Mouse (Mus musculus) midbrain, embryonic 10.5 days (tissue): ENCODE data around the gene Cul4b. TPM values are rescaled to one million over a fixed set of nuclear protein-coding genes. Genes with fewer than 3 reads are reported as not detected.
"Not testable (repeated sequence)": the region's sequence is repeated elsewhere in the genome, so short reads cannot be mapped to it uniquely, and the experiment has no call there.

Source experiments
- DNase-seq: peaks from one replicate; pipeline ENCODE4 v3.0.0-alpha.2; 2017; ENCODE audit warnings: low spot score
- H3K27ac ChIP-seq: fragments of 300-500 bp; sonication (generic); replicated peaks from 2 replicates; pipeline ENCODE4 v1.5.1; 2016; ENCODE audit warnings: mild to moderate bottlenecking
- H3K27me3 ChIP-seq: fragments of 300-500 bp; sonication (generic); 2 replicates; pipeline ENCODE4 v1.6.1; 2016; ENCODE audit warnings: low read depth, mild to moderate bottlenecking; ENCODE audit not compliant: poor library complexity, severe bottlenecking
- H3K36me3 ChIP-seq: fragments of 300-500 bp; sonication (generic); 2 replicates; pipeline ENCODE4 v1.6.1; 2016; ENCODE audit warnings: mild to moderate bottlenecking, moderate library complexity
- H3K4me1 ChIP-seq: fragments of 300-500 bp; sonication (generic); 2 replicates; pipeline ENCODE4 v1.6.1; 2016
- H3K4me3 ChIP-seq: fragments of 300-500 bp; sonication (generic); 2 replicates; pipeline ENCODE4 v1.5.1; 2016; ENCODE audit warnings: mild to moderate bottlenecking, moderate library complexity
- H3K9me3 ChIP-seq: fragments of 300-500 bp; sonication (generic); replicated peaks from 2 replicates; pipeline ENCODE4 v1.6.1; 2016; ENCODE audit warnings: mild to moderate bottlenecking
- WGBS: fragments of 180-500 bp; shearing (Covaris S2); methylation state at CpG from one replicate; pipeline ENCODE4 v1.1.7; 2016; 5-methylcytosine and 5-hydroxymethylcytosine counted together
- polyA plus RNA-seq: library from polyadenylated mRNA; unstranded; fragments of >200 nt; fragmentation: Nextera tagmentation; extraction: Ambion mirVana; gene quantifications from 2 replicates; pipeline ENCODE4 v1.2.1, GENCODE M21; 2016

Gene Cul4b
- polyA plus RNA-seq, 1 experiment from 2014 or later, result 37.7 TPM

- Histone ChIP-seq H3K27me3 (no peaks in the 10 kb centered on the region), H3K9me3 (no peaks in the 10 kb centered on the region), H3K27ac (no peak overlapping the region), H3K4me3 (no peak overlapping the region), H3K4me1 (no peaks in the 10 kb centered on the region), H3K36me3 (peaks cover 22% of the 10 kb centered on the region)
- no peak for DNase-seq
Measured at GRCm38 (mm10) chrX:38553255-38553654, 22.7 kb downstream of the Cul4b start.

DNA sequence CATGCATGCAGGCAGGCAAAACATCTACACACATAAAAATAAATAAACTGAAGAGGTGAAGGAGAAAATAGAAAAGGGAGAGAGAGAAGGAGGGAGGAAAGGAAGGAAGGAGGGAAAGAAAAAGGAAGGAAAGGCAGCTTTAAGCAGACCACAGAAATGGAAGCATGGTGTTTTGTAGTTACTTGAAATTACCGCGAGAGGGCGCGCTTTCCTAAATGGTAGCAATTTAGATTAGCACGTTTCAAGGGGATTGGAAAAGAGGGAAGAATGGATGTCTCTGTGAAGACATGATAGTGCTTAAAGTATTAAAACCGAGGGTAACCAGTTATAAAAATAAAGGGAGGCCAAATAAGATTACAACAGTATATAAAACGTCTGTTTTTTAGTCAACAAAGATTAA, 61.4 kb downstream of the Cul4b start:
- DNase-seq, result no peak
- no peaks in the 10 kb centered on the region for H3K27me3 ChIP-seq
- no peaks in the 10 kb centered on the region for H3K36me3 ChIP-seq
- 1% methylated on average over 7 of the region's 7 CpGs for WGBS
- no peak overlapping the region for H3K27ac ChIP-seq
- H3K9me3 ChIP-seq, result no peaks in the 10 kb centered on the region
- H3K4me3 ChIP-seq, result no peak overlapping the region
- no peaks in the 10 kb centered on the region for H3K4me1 ChIP-seq

GRCm38 (mm10) chrX:38504846-38505245, 71.2 kb downstream of the Cul4b start:
- no peak overlapping the region for H3K27ac ChIP-seq
- H3K4me1 ChIP-seq, result no peaks in the 10 kb centered on the region
- H3K27me3 ChIP-seq, result no peaks in the 10 kb centered on the region
- no peak for DNase-seq
- 91% methylated on average over 14 of the region's 14 CpGs for WGBS
- no peaks in the 10 kb centered on the region; the same call in 1 of the 2 replicates for H3K9me3 ChIP-seq
- H3K36me3 ChIP-seq, result no peaks in the 10 kb centered on the region
- no peak overlapping the region for H3K4me3 ChIP-seq

- not testable (repeated sequence) for H3K36me3 ChIP-seq, DNase-seq, H3K9me3 ChIP-seq, H3K4me1 ChIP-seq, H3K27me3 ChIP-seq, H3K4me3 ChIP-seq, H3K27ac ChIP-seq
- 72% methylated on average over 5 of the region's 5 CpGs for WGBS
Measured at GRCm38 (mm10) chrX:38502182-38502581, 73.8 kb downstream of the Cul4b start.

DNA sequence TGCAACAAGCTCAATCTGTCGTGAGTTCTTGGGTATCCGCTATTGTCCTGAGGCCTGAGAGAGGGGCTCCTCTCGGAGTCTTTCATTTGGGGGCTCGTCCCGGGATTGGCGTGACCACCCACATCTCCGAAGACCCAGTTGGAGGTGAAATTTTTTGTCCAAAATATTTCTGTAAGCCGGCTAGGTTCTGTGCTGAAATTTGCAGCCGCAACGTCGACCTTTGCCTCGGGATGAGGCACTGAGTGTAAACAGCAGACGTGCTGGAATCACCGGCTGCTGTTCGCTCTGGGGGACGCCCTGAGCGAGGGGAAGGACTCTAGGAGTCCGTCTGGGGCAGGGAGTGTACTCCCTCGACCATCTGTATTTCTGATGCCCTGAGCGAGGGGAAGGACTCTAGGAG, 90.5 kb downstream of the Cul4b start:
- H3K27ac ChIP-seq, H3K36me3 ChIP-seq, H3K9me3 ChIP-seq, DNase-seq, H3K4me1 ChIP-seq, H3K27me3 ChIP-seq: not testable (repeated sequence)
- peak overlapping the region; percentile 28; the same call in 1 of the 2 replicates for H3K4me3 ChIP-seq
- whole genome bisulfite sequencing, result 27% methylated on average over 20 of the region's 20 CpGs

Other genes with a start within 250 kb of the Cul4b start
- gene Lamp2, start 119.7 kb downstream of the Cul4b start, polyA plus RNA-seq, result 69.8 and 72.4 TPM in 2 replicates
- gene Mcts1, start 24.4 kb upstream of the Cul4b start, polyA plus RNA-seq, result 80.4 TPM in 2 replicates
- gene C1galt1c1, start 58.9 kb upstream of the Cul4b start, polyA plus RNA-seq, result 20.2 and 20.4 TPM in 2 replicates
- gene 6030498E09Rik, start 196.5 kb upstream of the Cul4b start, polyA plus RNA-seq, result not detected in 2 replicates